Mouse (Mus musculus): Measurements from ENCODE around the gene Senp7.

DNA sequence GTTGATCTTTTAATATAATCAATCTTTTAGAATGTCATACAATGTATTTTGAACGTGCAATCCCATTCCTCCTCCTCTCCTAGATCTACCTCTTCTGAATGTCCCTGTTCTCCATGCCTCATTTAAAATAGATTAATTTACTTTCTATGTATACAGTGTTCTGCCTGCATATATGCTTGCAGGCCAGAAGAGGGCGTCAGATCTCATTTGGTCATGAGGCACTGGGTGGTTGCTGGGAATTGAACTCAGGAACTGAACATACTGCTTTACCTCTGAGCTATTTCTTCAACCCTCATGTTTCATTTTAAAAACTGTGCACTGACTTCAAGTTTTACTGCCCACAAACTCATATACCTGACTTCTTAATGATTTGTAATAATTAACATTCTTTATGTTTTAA is 99.5 kb downstream of the Senp7 start:
- no peak for TF ChIP-seq POLR2A (IDR thresholded peaks at IDR 0.05; ENCODE audit: low read depth, low read length)
- no peak for TF ChIP-seq CTCF (IDR thresholded peaks at IDR 0.05; ENCODE audit: extremely low read depth, insufficient read depth, insufficient read length, insufficient replicate concordance)

Measured in spleen, adult 2 months (tissue).